Mouse (Mus musculus): ENCODE measurements around the gene Lpar1. TPM values are rescaled to one million over a fixed set of nuclear protein-coding genes. Genes with fewer than 3 reads are reported as not detected.

Lpar1 gene
- polyA plus RNA-seq, 2 experiments = 90.8 to 161 TPM

DNA sequence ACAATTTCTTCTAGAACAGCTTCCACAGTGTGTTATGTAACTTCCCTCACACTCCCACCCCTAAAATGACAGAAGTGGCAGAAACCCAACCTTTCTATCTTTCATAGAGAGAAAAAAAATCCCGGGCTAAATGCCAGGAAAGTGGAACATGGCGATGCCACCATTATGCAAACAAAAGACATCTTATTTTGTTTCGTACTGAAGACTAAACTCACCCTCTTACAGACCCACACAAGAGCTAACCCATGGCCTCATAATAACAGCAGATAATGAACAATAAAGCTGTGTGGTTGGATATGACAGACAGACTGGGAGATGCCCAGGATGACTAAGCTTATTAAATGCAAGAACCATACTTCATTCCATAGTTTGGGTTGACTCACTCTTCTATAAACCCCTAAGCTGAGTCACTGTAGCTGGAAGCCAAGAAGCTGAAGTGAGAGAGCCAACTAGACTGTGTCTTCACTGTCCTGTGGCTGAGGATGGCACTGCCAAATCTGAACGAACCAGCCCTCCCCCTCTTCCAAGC is 151.7 kb downstream of the Lpar1 start:
- 83% methylated on average over 4 of the region's 4 CpGs for WGBS
- no peak for ATAC-seq (ENCODE audit: low FRiP score, low read depth)

DNA sequence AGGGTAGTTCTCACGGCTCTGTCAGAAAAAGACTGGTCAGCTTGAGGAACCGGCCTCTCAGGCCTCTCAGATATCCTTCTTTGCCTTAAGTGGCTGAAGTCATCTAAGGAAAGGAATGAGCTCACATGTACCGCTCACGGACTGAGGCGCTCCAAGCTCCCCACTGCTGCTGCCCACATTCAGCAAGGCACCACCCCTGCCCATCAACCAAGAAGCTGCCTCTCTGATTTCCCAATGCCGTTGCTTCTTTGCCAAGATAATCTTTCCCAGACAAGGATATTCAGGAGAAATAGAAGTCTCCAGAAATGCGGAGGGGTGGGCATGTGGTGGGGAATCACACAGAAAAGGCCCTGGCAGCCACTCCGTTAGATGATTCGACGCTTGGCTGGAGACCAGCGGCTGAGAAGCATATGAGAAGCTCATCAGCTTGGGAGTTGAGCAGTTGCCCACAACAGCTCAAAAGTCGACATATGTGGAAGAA is 152.8 kb downstream of the Lpar1 start:
- H3K9me3 ChIP-seq (ENCODE audit: control insufficient read depth, low read length) = no peaks in the 10 kb centered on the region
- H3K4me1 ChIP-seq (ENCODE audit: control insufficient read depth, insufficient read depth, low read length) = no peaks in the 10 kb centered on the region
- H3K27me3 ChIP-seq (ENCODE audit: control insufficient read depth, insufficient read depth, low read length) = no peaks in the 10 kb centered on the region
- WGBS = 75% methylated on average over 12 of the region's 12 CpGs
- ATAC-seq (ENCODE audit: low FRiP score, low read depth) (no peak; the same call in 1 of the 2 replicates), DNase-seq (ENCODE audit: low spot score) (peak; percentile 64)
- no peak overlapping the region for H3K4me2 ChIP-seq (replicated peaks; ENCODE audit: low read depth, low read length, severe bottlenecking)
- H3K4me3 ChIP-seq (replicated peaks; ENCODE audit: low read length) = no peak overlapping the region
- TF ChIP-seq POLR2A (IDR thresholded peaks at IDR 0.05; ENCODE audit: borderline replicate concordance, extremely low read depth, insufficient read depth, insufficient read length) = no peak
- H3K36me3 ChIP-seq (ENCODE audit: control insufficient read depth, insufficient read depth, low read length) = no peaks in the 10 kb centered on the region
- H3K9ac ChIP-seq (ENCODE audit: low read depth, low read length, severe bottlenecking) = no peak overlapping the region
- H3K27ac ChIP-seq (replicated peaks; ENCODE audit: low read depth, low read length) = no peak overlapping the region

More for the DNA sequence above, 151.7 kb downstream of the Lpar1 start:
- no peak for DNase-seq (ENCODE audit: low spot score)
- no peak overlapping the region for H3K27ac ChIP-seq (replicated peaks; ENCODE audit: low read depth, low read length)
- no peak overlapping the region for H3K4me2 ChIP-seq (replicated peaks; ENCODE audit: low read depth, low read length, severe bottlenecking)
- H3K4me1 ChIP-seq (ENCODE audit: control insufficient read depth, insufficient read depth, low read length) = no peaks in the 10 kb centered on the region
- H3K36me3 ChIP-seq (ENCODE audit: control insufficient read depth, insufficient read depth, low read length) = no peaks in the 10 kb centered on the region
- H3K27me3 ChIP-seq (ENCODE audit: control insufficient read depth, insufficient read depth, low read length) = no peaks in the 10 kb centered on the region
- no peaks in the 10 kb centered on the region for H3K9me3 ChIP-seq (ENCODE audit: control insufficient read depth, low read length)
- TF ChIP-seq POLR2A (IDR thresholded peaks at IDR 0.05; ENCODE audit: borderline replicate concordance, extremely low read depth, insufficient read depth, insufficient read length) = no peak
- H3K4me3 ChIP-seq (replicated peaks; ENCODE audit: low read length) = no peak overlapping the region
- no peak overlapping the region for H3K9ac ChIP-seq (ENCODE audit: low read depth, low read length, severe bottlenecking)

Small RNA genes lying within 50 kb of the gene (microRNA-seq; reads per million reads assigned to microRNA genes)
- gene Mir3095 = 4.3 reads per million, percentile 12 among the genes with 10 or more reads in this experiment

Other genes starting within 250 kb of the Lpar1 start
- 0.20 and 0.70 TPM in 2 replicates for gene Olfr267, start 233.8 kb upstream of the Lpar1 start, polyA plus RNA-seq (2012; rRNA removed)
- 0.07 and 0.19 TPM in 2 replicates for gene Olfr267, start 233.8 kb upstream of the Lpar1 start, polyA plus RNA-seq (2014; fragmentation: Nextera tagmentation; extraction: Ambion mirVana)